Mouse (Mus musculus) spleen, adult 12 weeks (tissue): ENCODE data around the gene Lif.

Experiments used
- DNase-seq: peaks from one replicate; pipeline ENCODE4 v3.0.0; 2022; ENCODE audit warnings: low spot score

Gene Lif

DNA sequence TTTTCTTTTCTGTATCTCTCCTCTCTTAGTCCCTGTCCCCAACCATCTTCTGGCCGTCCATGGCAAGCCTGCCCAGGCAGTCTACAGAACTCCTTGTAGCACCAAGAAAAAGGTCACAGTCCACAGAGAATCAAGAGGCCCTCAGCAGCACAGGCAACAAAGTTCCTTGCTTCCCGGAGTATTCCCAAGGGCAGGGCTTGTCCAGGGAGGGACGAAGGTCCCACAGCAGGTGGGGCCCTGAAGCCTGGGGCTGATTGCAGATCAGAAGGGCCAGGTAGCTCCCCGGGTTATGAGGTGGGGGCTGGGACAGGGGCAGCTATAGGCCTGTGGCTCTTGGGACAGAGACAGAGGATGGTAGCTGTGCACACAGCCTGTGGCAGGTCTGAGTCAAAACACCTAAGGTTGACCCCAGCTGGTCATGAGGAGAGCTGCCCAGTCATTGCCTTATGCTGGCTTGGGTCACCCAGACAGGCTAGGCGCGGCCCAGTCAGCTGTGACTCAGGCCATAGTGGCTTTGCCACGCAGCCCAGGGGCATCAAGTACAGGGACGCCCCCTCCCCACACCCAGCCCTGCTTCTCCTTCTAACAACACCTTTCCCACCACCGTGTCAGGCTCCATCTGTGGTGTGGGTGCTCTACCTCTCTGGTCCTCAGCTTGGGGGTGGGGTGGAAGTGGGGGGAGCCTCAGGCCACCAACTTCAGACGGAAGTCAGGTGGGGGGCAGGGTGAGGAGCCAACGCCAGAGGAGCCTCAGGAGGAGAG is at the start of gene Lif:
TSS of gene Lif (plus strand) at position 712 of the 762 bp plus-strand sequence.
- DNase-seq, result no peak

GRCm38 (mm10) chr11:4207655-4208054 is 49.7 kb upstream of the Lif start:
- DNase-seq, result no peak

GRCm38 (mm10) chr11:4209556-4209955 is 47.8 kb upstream of the Lif start:
- DNase-seq, result no peak

DNA sequence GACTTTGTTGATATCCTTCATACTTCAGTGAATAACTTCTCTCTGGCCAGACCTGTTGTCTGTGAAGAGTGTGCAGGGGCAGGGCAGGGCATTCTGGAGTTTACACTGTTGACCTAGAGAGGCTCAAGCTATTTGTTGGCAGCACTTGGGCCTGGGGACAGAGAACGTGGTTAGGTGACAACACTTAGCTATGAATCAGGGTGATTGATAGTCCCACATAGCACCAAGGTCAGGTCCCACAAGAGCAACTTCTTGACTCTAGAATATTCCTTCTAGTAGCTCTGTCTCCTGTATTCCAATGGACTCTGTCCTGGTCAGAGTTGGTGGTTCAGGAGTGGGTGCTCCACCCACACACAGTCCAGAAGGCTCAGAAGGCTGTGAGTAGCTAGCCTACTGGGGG is 46.6 kb upstream of the Lif start:
- no peak for DNase-seq

GRCm38 (mm10) chr11:4213107-4213506 is 44.2 kb upstream of the Lif start:
- DNase-seq, result no peak

- DNase-seq, result no peak
Measured at GRCm38 (mm10) chr11:4214572-4214971, 42.8 kb upstream of the Lif start.

DNA sequence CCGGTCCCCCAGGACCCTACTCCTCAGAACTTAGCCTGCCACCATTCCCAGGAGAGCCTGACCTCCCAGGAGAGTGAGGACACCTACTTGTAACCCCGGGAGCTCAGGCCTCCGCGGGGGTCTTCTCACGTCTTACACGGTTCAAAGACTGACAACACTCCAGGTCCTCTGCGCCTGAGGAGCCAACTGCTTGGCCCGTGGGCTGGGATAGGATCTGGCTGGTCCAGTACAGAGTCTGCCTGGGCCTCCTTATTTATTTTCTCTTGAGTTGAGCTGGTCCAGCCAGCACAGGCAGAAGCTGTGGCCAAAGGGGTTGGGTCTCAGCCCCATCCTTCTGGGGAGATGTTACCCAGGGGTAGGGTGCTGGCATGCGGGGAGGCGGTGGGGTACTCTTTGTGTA is 42.3 kb upstream of the Lif start:
- DNase-seq, result no peak

- no peak for DNase-seq
Measured at GRCm38 (mm10) chr11:4216248-4217000, 40.9 kb upstream of the Lif start.

- peak; percentile 87 for DNase-seq
Measured at GRCm38 (mm10) chr11:4217914-4218629, 39.3 kb upstream of the Lif start, which contains the start of gene Castor1. Gene Castor1, plus strand, starts transcription at chr11:4218225.

GRCm38 (mm10) chr11:4218637-4219036 is 38.7 kb upstream of the Lif start:
- no peak for DNase-seq

DNA sequence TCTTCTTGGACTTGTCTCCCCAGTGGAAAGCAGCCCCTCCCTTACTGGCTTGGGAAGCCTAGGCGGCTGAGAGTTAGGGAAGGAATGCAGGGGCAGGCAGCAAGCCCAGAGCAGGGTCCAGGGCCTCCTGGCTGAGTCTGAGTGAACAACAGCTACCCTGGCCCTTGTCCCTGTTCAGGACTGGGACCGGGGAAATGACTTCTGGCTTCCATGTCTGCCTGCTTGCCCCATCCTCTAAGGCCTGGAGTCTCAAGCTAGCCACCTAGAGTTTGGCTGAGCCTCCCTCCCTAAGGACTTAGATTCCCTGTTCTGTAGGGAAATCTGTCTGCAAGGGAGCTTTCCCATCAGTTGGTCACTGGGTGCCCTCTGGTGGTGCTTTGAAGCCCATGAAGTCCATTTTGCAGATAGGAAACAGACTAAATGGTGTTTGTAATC is 38.0 kb upstream of the Lif start:
- no peak for DNase-seq

DNA sequence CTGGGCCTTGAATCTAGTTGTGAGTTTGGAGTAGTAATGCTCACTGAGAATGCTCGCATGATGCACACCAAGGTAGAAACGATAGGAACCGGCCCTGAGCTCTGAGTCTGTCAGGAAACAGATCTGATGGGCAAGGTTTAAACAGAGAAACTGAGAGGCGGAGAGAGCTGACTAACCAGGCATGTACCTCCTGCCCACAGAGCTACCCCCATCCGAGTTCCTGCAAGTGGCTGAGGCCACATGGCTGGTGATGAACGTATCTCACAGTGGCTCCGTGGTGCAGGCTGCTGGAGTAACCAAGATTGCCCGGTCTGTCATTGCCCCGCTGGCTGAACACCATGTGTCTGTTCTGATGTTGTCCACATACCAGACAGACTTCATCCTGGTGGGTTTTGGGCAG is 37.4 kb upstream of the Lif start:
- DNase-seq, result no peak

GRCm38 (mm10) chr11:4220443-4221400 is 36.6 kb upstream of the Lif start:
- peak; percentile 79 for DNase-seq

DNA sequence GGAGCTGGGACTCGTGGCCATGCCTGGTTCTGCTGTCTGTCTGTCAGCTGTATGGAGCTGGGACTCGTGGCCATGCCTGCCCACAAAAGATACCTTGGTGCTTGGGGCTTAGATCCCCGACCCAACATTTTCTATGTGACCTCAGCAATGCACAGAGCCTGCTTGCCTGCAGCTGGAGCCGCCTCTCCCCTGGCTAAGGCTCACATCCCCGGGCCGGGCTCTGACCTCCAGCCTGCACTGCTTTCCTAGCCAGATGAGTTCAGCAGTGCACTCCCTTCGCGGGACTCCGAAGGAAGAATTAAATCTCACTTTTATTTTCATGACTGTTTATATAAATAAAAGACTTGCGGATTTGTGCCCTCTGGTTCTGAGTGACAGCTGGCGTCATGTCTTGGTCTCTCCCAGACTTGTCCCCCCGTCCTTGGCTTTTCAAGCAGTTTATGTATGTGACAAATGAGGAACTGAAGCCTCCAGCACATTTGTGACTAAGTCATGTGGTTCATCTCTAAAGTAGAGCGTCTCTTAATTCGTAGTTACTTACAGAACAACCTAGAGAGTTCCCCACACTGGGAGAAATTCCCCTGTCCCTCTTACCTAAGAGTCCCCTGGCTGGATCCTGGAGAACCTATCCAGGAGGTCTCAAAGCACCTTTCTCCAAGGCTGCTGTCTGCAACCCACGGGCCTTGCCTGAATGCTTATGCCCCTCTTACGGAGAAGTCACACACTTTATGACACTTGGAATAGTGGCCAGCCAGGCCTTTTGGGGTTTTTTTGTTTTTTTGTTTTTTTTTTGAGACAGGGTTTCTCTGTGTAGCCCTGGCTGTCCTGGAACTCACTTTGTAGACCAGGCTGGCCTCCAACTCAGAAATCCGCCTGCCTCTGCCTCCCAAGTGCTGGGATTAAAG is 35.1 kb upstream of the Lif start:
- no peak for DNase-seq

DNA sequence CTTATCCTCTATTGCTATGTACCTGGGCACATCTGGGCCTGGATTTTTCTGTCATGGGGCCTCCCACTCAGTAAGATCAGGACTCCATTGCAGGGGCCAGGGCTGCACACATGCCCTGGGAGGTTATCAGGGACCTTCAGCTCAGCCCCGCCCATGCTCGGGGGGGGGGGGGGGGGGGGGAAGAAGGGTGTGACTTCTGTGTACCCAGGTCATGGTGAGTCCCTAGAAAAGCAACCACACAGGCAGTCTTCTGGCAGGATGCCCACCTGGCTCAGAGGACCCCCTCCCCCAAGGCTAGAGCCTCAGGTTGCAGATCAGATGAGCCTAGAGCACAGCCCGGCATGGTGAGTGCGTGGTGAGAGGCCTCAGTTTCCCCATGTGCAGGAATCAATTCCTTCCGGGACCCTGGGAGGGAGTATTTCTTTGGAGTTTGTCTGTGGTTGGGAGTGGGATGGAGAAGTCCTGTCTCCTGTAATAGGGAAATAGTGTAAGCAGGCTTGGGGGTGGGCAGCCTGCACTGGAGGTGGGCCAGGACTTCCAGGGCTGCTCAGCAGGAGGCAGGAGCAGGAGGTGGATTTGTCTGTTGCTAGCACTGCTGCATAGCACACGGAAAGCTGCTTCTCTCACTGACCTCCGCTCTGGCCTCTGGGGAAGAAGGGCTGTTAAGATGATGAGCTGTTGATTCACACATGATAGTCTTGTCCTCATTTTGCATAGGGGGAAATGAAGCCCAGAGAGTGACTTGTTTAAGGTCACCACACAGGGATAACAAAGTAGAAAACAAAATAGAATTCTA is 33.8 kb upstream of the Lif start:
- peak; percentile 42 for DNase-seq

- no peak for DNase-seq
Measured at GRCm38 (mm10) chr11:4224223-4224622, 33.1 kb upstream of the Lif start.

- no peak for DNase-seq
Measured at GRCm38 (mm10) chr11:4226569-4227325, 30.6 kb upstream of the Lif start.

DNA sequence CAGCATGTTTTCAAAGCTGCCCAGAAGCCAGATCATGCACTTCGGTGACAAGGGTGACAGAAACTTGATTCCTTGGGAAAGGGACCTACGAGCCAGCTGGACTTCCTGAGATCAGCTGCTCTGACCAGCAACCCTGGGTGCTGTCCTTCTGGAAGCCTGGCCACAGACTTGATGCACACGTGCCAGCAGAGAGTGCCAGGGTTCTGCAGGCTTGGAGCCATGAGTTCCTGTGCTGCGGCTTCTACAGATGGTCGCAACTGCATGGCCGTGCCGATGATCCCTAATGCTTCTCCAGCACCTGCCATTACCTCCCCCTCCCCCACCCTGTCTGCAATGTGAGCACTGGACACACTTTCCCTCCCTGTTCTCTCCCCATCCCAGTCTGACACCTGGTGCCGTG is 28.9 kb upstream of the Lif start:
- DNase-seq, result no peak

GRCm38 (mm10) chr11:4229841-4230240 is 27.5 kb upstream of the Lif start:
- no peak for DNase-seq
